Comparison of ENCODE assay signal across 7 mouse cellular contexts in the genomic region with DNA sequence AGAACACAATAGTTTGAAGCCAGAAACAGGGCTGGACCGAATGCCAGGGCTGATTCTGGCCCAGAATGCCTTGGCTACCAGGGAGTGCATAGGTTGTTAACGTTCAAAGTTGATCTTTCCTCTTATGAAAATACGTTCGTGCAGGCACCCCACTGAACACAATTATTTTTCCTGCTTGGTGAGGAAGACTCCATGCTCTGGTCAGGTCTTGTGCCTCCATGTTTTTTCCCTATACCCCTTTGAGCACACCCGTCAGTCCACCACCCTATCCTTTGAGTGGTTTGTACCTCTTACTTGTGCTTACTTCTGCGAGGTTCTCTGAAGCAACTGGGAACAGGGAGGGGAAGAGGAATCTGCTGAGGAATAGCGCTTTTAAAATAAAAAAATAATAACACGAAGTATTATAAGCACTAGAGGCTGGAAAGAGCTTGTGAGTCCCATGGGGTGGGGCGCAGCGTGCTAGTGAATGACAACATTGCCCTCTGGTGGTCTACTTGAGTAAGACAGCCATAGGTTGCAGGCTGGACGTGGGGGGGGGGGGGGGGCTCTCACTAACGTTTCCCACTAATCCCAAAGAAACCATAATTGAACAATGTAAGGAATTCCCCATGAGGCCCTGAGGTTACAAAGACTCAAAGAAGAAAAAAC.
DNase-seq lines count a peak whose midpoint lies in the region; ATAC-seq and TF ChIP-seq lines count a peak whose summit lies in the region.

No protein-coding gene starts in this region.

- 0 out of 2 replicates have a peak, but pooled peaks cover 3% of the 10 kb centered on the region for H3K4me1 ChIP-seq in hindbrain, embryonic 15.5 days (replicated peaks)

- in situ Hi-C loops in Patski (cut with MboI; ENCODE audit: low pct_unique_long_range_greater_than_20kb) = no loop called here

- no peak overlapping the region for H3K4me3 ChIP-seq in hindbrain, embryonic 15.5 days

- 40% methylated on average over 12 of the region's 12 CpGs for WGBS in hindbrain, embryonic 15.5 days

- TF ChIP-seq CTCF in Patski (IDR thresholded peaks at IDR 0.05) = peak; percentile 67

- no peaks in the 10 kb centered on the region for H3K9me3 ChIP-seq in hindbrain, embryonic 15.5 days

- H3K4me2 ChIP-seq in hindbrain, embryonic 15.5 days = peak overlapping the region; percentile 24; the same call in 1 of the 2 replicates

- ATAC-seq in Patski = no peak
- ATAC-seq in hindbrain, embryonic 15.5 days (ENCODE audit: low FRiP score, low read depth) = peak; percentile 83
- ATAC-seq in megakaryocyte-erythroid progenitor cell, adult 5-6 weeks (replicated peaks; ENCODE audit: low FRiP score, low TSS enrichment, poor library complexity, severe bottlenecking) = peak; percentile 80

- POLR2A ChIA-PET in Patski (lab: Charles Lee) = interaction anchor here (0.9 kb wide), 1 partner anchor 889 kb away, joined by 3 read pairs; no protein-coding TSS in a partner anchor

- no peak for DNase-seq in Patski (ENCODE audit: low read depth, low spot score)
- peak; percentile 29 for DNase-seq in cerebellum, adult 8-10 months
- peak; percentile 32 to 86 for DNase-seq in frontal cortex, adult 2 months (ENCODE audit: extremely low spot score in 1 of 2, low spot score in 1 of 2)
- DNase-seq in layer of hippocampus, postnatal 36 days = peak; percentile 35 to 42
- DNase-seq in right cerebral cortex, postnatal 14 days = peak; percentile 70

- no peaks in the 10 kb centered on the region for H3K36me3 ChIP-seq in hindbrain, embryonic 15.5 days

- no peak overlapping the region for H3K27ac ChIP-seq in hindbrain, embryonic 15.5 days (replicated peaks)

- CTCF ChIA-PET in Patski (lab: Charles Lee) = interaction anchor here (1.1 kb wide), 1 partner anchor 469 kb away, joined by 3 read pairs; no protein-coding TSS in a partner anchor

- H3K9ac ChIP-seq in hindbrain, embryonic 15.5 days = no peak overlapping the region

- H3K27me3 ChIP-seq in Patski = no peaks in the 10 kb centered on the region
- H3K27me3 ChIP-seq in hindbrain, embryonic 15.5 days = no peaks in the 10 kb centered on the region
